Mouse (Mus musculus) macrophage (primary cell): ENCODE measurements around the gene Cdca3. TPM values are rescaled to one million over a fixed set of nuclear protein-coding genes. Genes with fewer than 3 reads are reported as not detected.

ENCODE experiments used
- H3K27ac ChIP-seq: fragments of 350-480 bp; formaldehyde crosslinking; 2 replicates; pipeline ENCODE4 v1.9.0; 2021
- H3K36me3 ChIP-seq: fragments of 350-480 bp; formaldehyde crosslinking; 2 replicates; pipeline ENCODE4 v1.9.0; 2021; ENCODE audit errors: inconsistent target
- H3K4me3 ChIP-seq: fragments of 350-480 bp; formaldehyde crosslinking; 2 replicates; pipeline ENCODE4 v1.9.0; 2021; ENCODE audit errors: inconsistent target
- H3K79me2 ChIP-seq: fragments of 350-480 bp; formaldehyde crosslinking; 2 replicates; pipeline ENCODE4 v1.9.0; 2021; ENCODE audit errors: inconsistent target
- WGBS: methylation state at CpG from one replicate; pipeline ENCODE4 v1.1.7; 2026; ENCODE audit warnings: inconsistent platforms; ENCODE audit not compliant: missing documents; 5-methylcytosine and 5-hydroxymethylcytosine counted together
- polyA plus RNA-seq: library from polyadenylated mRNA; stranded (reverse); fragments of 250-400 nt; gene quantifications from 3 replicates; pipeline ENCODE4 v1.2.4, GENCODE M21; 2018; ENCODE audit warnings: inconsistent platforms

Cdca3 gene
- polyA plus RNA-seq, 1 experiment from 2014 or later, result 22.0 TPM

- Histone ChIP-seq H3K36me3 (peaks cover 19% of the 10 kb centered on the region; the same call in 1 of the 2 replicates), H3K4me3 (no peak overlapping the region), H3K79me2 (peaks cover 25% of the 10 kb centered on the region; the same call in 1 of the 2 replicates), H3K27ac (no peak overlapping the region)
- 13% methylated on average over 12 of the region's 12 CpGs for WGBS
These were observed 30.4 kb downstream of the Cdca3 start for GRCm38 (mm10) chr6:124859725-124860124.

- peaks cover 25% of the 10 kb centered on the region; the same call in 1 of the 2 replicates for H3K79me2 ChIP-seq
- peaks cover 19% of the 10 kb centered on the region; the same call in 1 of the 2 replicates for H3K36me3 ChIP-seq
- no peak overlapping the region for H3K27ac ChIP-seq
- WGBS, result 85% methylated on average over 9 of the region's 9 CpGs
- H3K4me3 ChIP-seq, result no peak overlapping the region
These were observed 31.2 kb downstream of the Cdca3 start for GRCm38 (mm10) chr6:124860511-124860910.

- 94% methylated on average over 18 of the region's 19 CpGs for whole genome bisulfite sequencing
- Histone ChIP-seq H3K27ac (no peak overlapping the region), H3K79me2 (peaks cover 25% of the 10 kb centered on the region; the same call in 1 of the 2 replicates), H3K4me3 (no peak overlapping the region), H3K36me3 (peaks cover 19% of the 10 kb centered on the region; the same call in 1 of the 2 replicates)
These were observed 31.9 kb downstream of the Cdca3 start for GRCm38 (mm10) chr6:124861266-124861665.

GRCm38 (mm10) chr6:124861802-124862201, 32.5 kb downstream of the Cdca3 start:
- WGBS, result 76% methylated on average over 2 of the region's 3 CpGs
- no peak overlapping the region for H3K27ac ChIP-seq

GRCm38 (mm10) chr6:124862406-124863124, 33.2 kb downstream of the Cdca3 start:
- Histone ChIP-seq H3K4me3 (peak overlapping the region; percentile 69), H3K79me2 (peaks cover 25% of the 10 kb centered on the region; the same call in 1 of the 2 replicates), H3K36me3 (peaks cover 19% of the 10 kb centered on the region; the same call in 1 of the 2 replicates), H3K27ac (0 out of 2 replicates have a peak overlapping the region, but pooled peaks have one; percentile 27)
- WGBS, result 16% methylated on average over 8 of the region's 8 CpGs

More at GRCm38 (mm10) chr6:124861802-124862201, 32.5 kb downstream of the Cdca3 start:
- H3K4me3 ChIP-seq, result no peak overlapping the region
- peaks cover 25% of the 10 kb centered on the region; the same call in 1 of the 2 replicates for H3K79me2 ChIP-seq
- H3K36me3 ChIP-seq, result peaks cover 19% of the 10 kb centered on the region; the same call in 1 of the 2 replicates

GRCm38 (mm10) chr6:124863125-124863657, 33.8 kb downstream of the Cdca3 start:
- Histone ChIP-seq H3K36me3 (peaks cover 19% of the 10 kb centered on the region; the same call in 1 of the 2 replicates), H3K4me3 (peak overlapping the region; percentile 69), H3K27ac (peak overlapping the region; percentile 27; the same call in 1 of the 2 replicates), H3K79me2 (peaks cover 25% of the 10 kb centered on the region; the same call in 1 of the 2 replicates)
- WGBS, result 4% methylated on average over 12 of the region's 16 CpGs

- WGBS, result 1% methylated on average over 41 of the region's 43 CpGs
- H3K36me3 ChIP-seq, result peaks cover 17% of the 10 kb centered on the region; the same call in 1 of the 2 replicates
- peaks cover 25% of the 10 kb centered on the region; the same call in 1 of the 2 replicates for H3K79me2 ChIP-seq
- H3K27ac ChIP-seq, result peak within 1 kb of the TSS; percentile 27; the same call in 1 of the 2 replicates
- peak within 1 kb of the TSS; percentile 69 for H3K4me3 ChIP-seq
These were observed 34.4 kb downstream of the Cdca3 start, which contains the start of gene Gpr162 for GRCm38 (mm10) chr6:124863658-124864298. Gene Gpr162 (minus strand): TSS chr6:124863983.

GRCm38 (mm10) chr6:124865766-124866362, 36.5 kb downstream of the Cdca3 start:
- peaks cover 25% of the 10 kb centered on the region; the same call in 1 of the 2 replicates for H3K79me2 ChIP-seq
- H3K36me3 ChIP-seq, result peaks cover 9% of the 10 kb centered on the region; the same call in 1 of the 2 replicates
- H3K4me3 ChIP-seq, result no peak overlapping the region
- WGBS, result 96% methylated on average over 17 of the region's 18 CpGs
- H3K27ac ChIP-seq, result no peak overlapping the region

GRCm38 (mm10) chr6:124866560-124866959, 37.2 kb downstream of the Cdca3 start:
- Histone ChIP-seq H3K4me3 (no peak overlapping the region), H3K27ac (no peak overlapping the region), H3K79me2 (peaks cover 18% of the 10 kb centered on the region; the same call in 1 of the 2 replicates), H3K36me3 (peaks cover 2% of the 10 kb centered on the region; the same call in 1 of the 2 replicates)
- WGBS, result 89% methylated on average over 6 of the region's 7 CpGs

- Histone ChIP-seq H3K4me3 (no peak overlapping the region), H3K79me2 (no peaks in the 10 kb centered on the region), H3K36me3 (no peaks in the 10 kb centered on the region), H3K27ac (peak overlapping the region; percentile 36)
- 0% methylated on average over 2 of the region's 3 CpGs for WGBS
These were observed 45.0 kb downstream of the Cdca3 start for GRCm38 (mm10) chr6:124874348-124874747.

- Histone ChIP-seq H3K27ac (no peak overlapping the region), H3K36me3 (no peaks in the 10 kb centered on the region), H3K79me2 (no peaks in the 10 kb centered on the region), H3K4me3 (no peak overlapping the region)
- 72% methylated on average over 6 of the region's 6 CpGs for WGBS
These were observed 50.0 kb downstream of the Cdca3 start for GRCm38 (mm10) chr6:124879390-124879789.

GRCm38 (mm10) chr6:124881821-124882220, 52.5 kb downstream of the Cdca3 start:
- H3K27ac ChIP-seq, result no peak overlapping the region
- no peak overlapping the region for H3K4me3 ChIP-seq

More at GRCm38 (mm10) chr6:124881821-124882220, 52.5 kb downstream of the Cdca3 start:
- no peaks in the 10 kb centered on the region for H3K36me3 ChIP-seq
- WGBS, result 94% methylated on average over 9 of the region's 9 CpGs
- no peaks in the 10 kb centered on the region; the same call in 1 of the 2 replicates for H3K79me2 ChIP-seq
